Mouse (Mus musculus) hindbrain, embryonic 13.5 days (tissue): ENCODE measurements around the gene Syn3. TPM values are rescaled to one million over a fixed set of nuclear protein-coding genes. Genes with fewer than 3 reads are reported as not detected.
"Not testable (repeated sequence)": the region's sequence is repeated elsewhere in the genome, so short reads cannot be mapped to it uniquely, and the experiment has no call there.

Source experiments
- ATAC-seq: fragments of 200-750 bp; cut with Nextera tagmentation; 2 replicates; pipeline ENCODE4 v1.8.0; 2017; ENCODE audit warnings: moderate TSS enrichment; ENCODE audit not compliant: low FRiP score
- H3K27ac ChIP-seq: fragments of 300-500 bp; sonication (generic); 2 replicates; pipeline ENCODE4 v1.5.1; 2015; ENCODE audit warnings: inconsistent platforms, mild to moderate bottlenecking, moderate library complexity
- H3K27me3 ChIP-seq: fragments of 300-500 bp; sonication (generic); 2 replicates; pipeline ENCODE4 v1.6.1; 2015; ENCODE audit warnings: mild to moderate bottlenecking, inconsistent platforms
- H3K36me3 ChIP-seq: fragments of 300-500 bp; sonication (generic); 2 replicates; pipeline ENCODE4 v1.6.1; 2015; ENCODE audit warnings: mild to moderate bottlenecking, inconsistent platforms
- H3K4me1 ChIP-seq: fragments of 300-500 bp; sonication (generic); replicated peaks from 2 replicates; pipeline ENCODE4 v1.6.1; 2015; ENCODE audit warnings: inconsistent platforms
- H3K4me2 ChIP-seq: fragments of 300-500 bp; sonication (generic); 2 replicates; pipeline ENCODE4 v1.6.1; 2015; ENCODE audit warnings: inconsistent platforms, mild to moderate bottlenecking, moderate library complexity
- H3K4me3 ChIP-seq: fragments of 300-500 bp; sonication (generic); 2 replicates; pipeline ENCODE4 v1.5.1; 2015; ENCODE audit warnings: mild to moderate bottlenecking, inconsistent platforms
- H3K9ac ChIP-seq: fragments of 300-500 bp; sonication (generic); 2 replicates; pipeline ENCODE4 v1.6.1; 2015; ENCODE audit warnings: mild to moderate bottlenecking, inconsistent platforms
- H3K9me3 ChIP-seq: fragments of 300-500 bp; sonication (generic); 2 replicates; pipeline ENCODE4 v1.6.1; 2016; ENCODE audit warnings: inconsistent platforms
- WGBS: fragments of 180-500 bp; shearing (Covaris S2); methylation state at CpG from one replicate; pipeline ENCODE4 v1.1.7; 2015; 5-methylcytosine and 5-hydroxymethylcytosine counted together
- polyA plus RNA-seq: library from polyadenylated mRNA; unstranded; fragments of >200 nt; fragmentation: Nextera tagmentation; extraction: Ambion mirVana; gene quantifications from 2 replicates; pipeline ENCODE4 v1.2.1, GENCODE M21; 2015

Syn3 gene
- polyA plus RNA-seq = 16.7 and 18.3 TPM in 2 replicates

GRCm38 (mm10) chr10:86498673-86499391 is at the start of gene Syn3:
Gene Syn3 (minus strand): TSS chr10:86498896.
- peak within 1 kb of the TSS; percentile 86 for H3K27ac ChIP-seq
- peak; percentile 100 for ATAC-seq
- peak within 1 kb of the TSS; percentile 88 for H3K9ac ChIP-seq
- H3K4me2 ChIP-seq = peak within 1 kb of the TSS; percentile 88
- peak within 1 kb of the TSS; percentile 65 for H3K4me3 ChIP-seq
- H3K27me3 ChIP-seq = no peaks in the 10 kb centered on the region
- peaks cover 24% of the 10 kb centered on the region for H3K4me1 ChIP-seq
- H3K36me3 ChIP-seq = no peaks in the 10 kb centered on the region
- no peaks in the 10 kb centered on the region for H3K9me3 ChIP-seq
- WGBS = under 1% methylated on average over 21 of the region's 21 CpGs

- not testable (repeated sequence) for H3K27me3 ChIP-seq, H3K4me2 ChIP-seq, H3K36me3 ChIP-seq, ATAC-seq, H3K4me3 ChIP-seq, H3K27ac ChIP-seq, H3K9me3 ChIP-seq, H3K4me1 ChIP-seq, H3K9ac ChIP-seq
- WGBS = 97% methylated on average over 4 of the region's 5 CpGs
Observed at GRCm38 (mm10) chr10:86526357-86526874, 27.7 kb upstream of the Syn3 start.

- H3K9ac ChIP-seq = no peak overlapping the region
- H3K9me3 ChIP-seq = no peaks in the 10 kb centered on the region
- H3K4me1 ChIP-seq = no peaks in the 10 kb centered on the region
- ATAC-seq = no peak
- H3K36me3 ChIP-seq = no peaks in the 10 kb centered on the region
- H3K27ac ChIP-seq = no peak overlapping the region
- H3K4me2 ChIP-seq = no peak overlapping the region
- no peak overlapping the region for H3K4me3 ChIP-seq
- H3K27me3 ChIP-seq = no peaks in the 10 kb centered on the region
- 94% methylated on average over 4 of the region's 4 CpGs for WGBS
Observed at GRCm38 (mm10) chr10:86513801-86514200, 15.1 kb upstream of the Syn3 start.

- Histone ChIP-seq H3K4me3 (no peak overlapping the region), H3K4me1 (no peaks in the 10 kb centered on the region), H3K4me2 (no peak overlapping the region), H3K9ac (no peak overlapping the region), H3K36me3 (no peaks in the 10 kb centered on the region), H3K9me3 (no peaks in the 10 kb centered on the region), H3K27me3 (no peaks in the 10 kb centered on the region), H3K27ac (no peak overlapping the region)
- ATAC-seq = no peak
Observed at GRCm38 (mm10) chr10:86510941-86511340, 12.2 kb upstream of the Syn3 start.

GRCm38 (mm10) chr10:86502063-86502462 is 3.4 kb upstream of the Syn3 start:
- Histone ChIP-seq H3K36me3 (no peaks in the 10 kb centered on the region), H3K9me3 (no peaks in the 10 kb centered on the region), H3K4me3 (no peak overlapping the region), H3K27ac (no peak overlapping the region), H3K4me1 (peaks cover 12% of the 10 kb centered on the region), H3K27me3 (no peaks in the 10 kb centered on the region), H3K4me2 (no peak overlapping the region), H3K9ac (no peak overlapping the region)
- no peak for ATAC-seq
- WGBS = 81% methylated on average over 2 of the region's 2 CpGs

- H3K4me2 ChIP-seq = peak overlapping the region; percentile 88
- no peaks in the 10 kb centered on the region for H3K36me3 ChIP-seq
- H3K4me1 ChIP-seq = peaks cover 24% of the 10 kb centered on the region
- H3K4me3 ChIP-seq = peak overlapping the region; percentile 65
- no peaks in the 10 kb centered on the region for H3K9me3 ChIP-seq
- no peaks in the 10 kb centered on the region for H3K27me3 ChIP-seq
- peak overlapping the region; percentile 88 for H3K9ac ChIP-seq
- H3K27ac ChIP-seq = peak overlapping the region; percentile 86
- WGBS = 3% methylated on average over 12 of the region's 12 CpGs
- ATAC-seq = peak; percentile 86
Observed at GRCm38 (mm10) chr10:86498051-86498672, 534 bp downstream of the Syn3 start.

- Histone ChIP-seq H3K36me3 (no peaks in the 10 kb centered on the region), H3K4me1 (peaks cover 34% of the 10 kb centered on the region), H3K4me3 (no peak overlapping the region), H3K27ac (no peak overlapping the region), H3K27me3 (no peaks in the 10 kb centered on the region), H3K9me3 (no peaks in the 10 kb centered on the region), H3K4me2 (no peak overlapping the region), H3K9ac (no peak overlapping the region)
- WGBS = 83% methylated on average over 2 of the region's 2 CpGs
- no peak for ATAC-seq
Observed at GRCm38 (mm10) chr10:86495851-86496250, 2.8 kb downstream of the Syn3 start.

- no peak overlapping the region for H3K9ac ChIP-seq
- H3K27ac ChIP-seq = no peak overlapping the region
- WGBS = 78% methylated on average over 5 of the region's 5 CpGs
- no peaks in the 10 kb centered on the region for H3K36me3 ChIP-seq
- ATAC-seq = no peak
- H3K4me2 ChIP-seq = no peak overlapping the region
- H3K4me1 ChIP-seq = peaks cover 51% of the 10 kb centered on the region
- H3K9me3 ChIP-seq = no peaks in the 10 kb centered on the region
- H3K4me3 ChIP-seq = no peak overlapping the region
- H3K27me3 ChIP-seq = no peaks in the 10 kb centered on the region
Observed at GRCm38 (mm10) chr10:86493140-86493539, 5.6 kb downstream of the Syn3 start.

- ATAC-seq = peak; percentile 91
- 44% methylated on average over 2 of the region's 2 CpGs for WGBS
- Histone ChIP-seq H3K9ac (peak overlapping the region; percentile 80), H3K36me3 (no peaks in the 10 kb centered on the region), H3K27me3 (no peaks in the 10 kb centered on the region), H3K4me2 (peak overlapping the region; percentile 69), H3K9me3 (no peaks in the 10 kb centered on the region), H3K27ac (peak overlapping the region; percentile 92), H3K4me1 (peaks cover 42% of the 10 kb centered on the region), H3K4me3 (peak overlapping the region; percentile 46)
Observed at GRCm38 (mm10) chr10:86492089-86492907, 6.4 kb downstream of the Syn3 start.

- H3K4me1 ChIP-seq = peaks cover 35% of the 10 kb centered on the region
- H3K27ac ChIP-seq = peak overlapping the region; percentile 92
- 14% methylated on average over 3 of the region's 3 CpGs for WGBS
- no peaks in the 10 kb centered on the region for H3K36me3 ChIP-seq
- peak overlapping the region; percentile 46 for H3K4me3 ChIP-seq
- H3K9ac ChIP-seq = peak overlapping the region; percentile 80
- no peaks in the 10 kb centered on the region for H3K9me3 ChIP-seq
- H3K27me3 ChIP-seq = no peaks in the 10 kb centered on the region
- H3K4me2 ChIP-seq = peak overlapping the region; percentile 69
- ATAC-seq = peak; percentile 90
Observed at GRCm38 (mm10) chr10:86491316-86492088, 7.2 kb downstream of the Syn3 start.

GRCm38 (mm10) chr10:86488544-86488943 is 10.2 kb downstream of the Syn3 start:
- Histone ChIP-seq H3K4me1 (peaks cover 37% of the 10 kb centered on the region), H3K4me3 (no peak overlapping the region), H3K36me3 (no peaks in the 10 kb centered on the region), H3K9me3 (no peaks in the 10 kb centered on the region), H3K27ac (no peak overlapping the region), H3K4me2 (0 out of 2 replicates have a peak overlapping the region, but pooled peaks have one; percentile 10), H3K9ac (no peak overlapping the region), H3K27me3 (no peaks in the 10 kb centered on the region)
- 93% methylated on average over 5 of the region's 5 CpGs for WGBS
- no peak for ATAC-seq
